Mouse (Mus musculus) kidney, adult 2 months (tissue): ENCODE measurements at regions not wholly inside any gene's neighbourhood (a gene's known extent, or its start where the extent isn't known, plus 50 kb on each side); places are given as distances from the start of the nearest gene placed in this dataset.

ENCODE experiments used
- CTCF ChIP-seq: fragments of 200-500 bp; conservative IDR thresholded peaks from 2 replicates; pipeline ENCODE4 v1.5.1; 2011; ENCODE audit warnings: low read depth, mild to moderate bottlenecking, control low read depth, low read length, moderate library complexity, mixed read lengths; ENCODE audit not compliant: insufficient read depth, insufficient read length
- POLR2A ChIP-seq: fragments of 200-500 bp; IDR thresholded peaks from one replicate; pipeline ENCODE4 v1.6.1; 2011; ENCODE audit warnings: low read depth, low read length, control low read depth

DNA sequence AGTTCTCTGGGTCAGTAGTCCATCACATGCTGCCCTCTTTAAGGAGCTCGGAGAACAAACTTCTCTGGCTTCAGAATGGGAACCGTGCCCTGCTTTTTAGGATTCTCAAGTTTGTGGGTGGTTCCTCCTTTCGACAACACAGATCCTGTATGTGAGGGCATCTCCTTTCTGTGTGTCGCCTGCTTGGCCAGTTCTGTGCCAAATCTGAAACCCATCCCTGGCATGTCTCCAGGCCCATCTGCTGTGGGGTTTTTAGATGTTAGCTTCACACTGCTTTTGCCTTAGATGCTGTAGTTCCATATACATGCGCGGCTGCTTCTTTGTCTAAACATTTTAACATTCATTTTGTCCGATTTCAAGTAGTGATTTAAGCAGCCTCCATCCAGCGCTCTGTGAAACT lies 93.0 kb upstream of the Vldlr start:
- TF ChIP-seq CTCF (no peak), POLR2A (no peak)
